Mouse (Mus musculus) thymus, adult 2 months (tissue): ENCODE measurements around the gene Ankrd26. TPM values are rescaled to one million over a fixed set of nuclear protein-coding genes. Genes with fewer than 3 reads are reported as not detected.
A peak's percentile ranks its signal among the peaks of the same experiment; 100 is the strongest.

ENCODE experiments used
- DNase-seq: peaks from one replicate; pipeline ENCODE4 v3.0.0; 2021
- H3K27ac ChIP-seq: fragments of 200-500 bp; 2 replicates; pipeline ENCODE4 v1.5.1; 2012; ENCODE audit warnings: low read length, control low read depth; ENCODE audit not compliant: control insufficient read depth, insufficient read depth
- H3K27me3 ChIP-seq: fragments of 200-500 bp; 2 replicates; pipeline ENCODE4 v1.6.1; 2012; ENCODE audit warnings: mild to moderate bottlenecking, low read length, moderate library complexity, mixed read lengths; ENCODE audit not compliant: control insufficient read depth, insufficient read depth
- H3K36me3 ChIP-seq: fragments of 200-500 bp; 2 replicates; pipeline ENCODE4 v1.6.1; 2012; ENCODE audit warnings: mild to moderate bottlenecking, low read length, moderate library complexity; ENCODE audit not compliant: control insufficient read depth, insufficient read depth
- H3K4me1 ChIP-seq: fragments of 200-500 bp; replicated peaks from 2 replicates; pipeline ENCODE4 v1.6.1; 2012; ENCODE audit warnings: low read length; ENCODE audit not compliant: control insufficient read depth, insufficient read depth
- H3K4me3 ChIP-seq: fragments of 200-500 bp; 2 replicates; pipeline ENCODE4 v1.5.1; 2012; ENCODE audit warnings: mild to moderate bottlenecking, low read length, control low read depth, moderate library complexity; ENCODE audit not compliant: control insufficient read depth, insufficient read depth
- CTCF ChIP-seq: fragments of 200-500 bp; IDR thresholded peaks from 2 replicates; pipeline ENCODE4 v1.5.1; 2012; ENCODE audit warnings: mild to moderate bottlenecking, control low read depth, low read length, moderate library complexity, borderline replicate concordance; ENCODE audit not compliant: control insufficient read depth, poor library complexity, insufficient read depth; ENCODE audit errors: extremely low read depth
- POLR2A ChIP-seq: fragments of 200-500 bp; IDR thresholded peaks from 2 replicates; pipeline ENCODE4 v1.6.1; 2012; ENCODE audit warnings: mild to moderate bottlenecking, low read length, control low read depth, moderate library complexity; ENCODE audit not compliant: control insufficient read depth, poor library complexity, insufficient read depth; ENCODE audit errors: extremely low read depth
- WGBS: fragments of 180-500 bp; shearing (Covaris S2); methylation state at CpG from one replicate; pipeline ENCODE4 v1.1.7; 2018; 5-methylcytosine and 5-hydroxymethylcytosine counted together
- polyA plus RNA-seq: library from polyadenylated mRNA; depleted of rRNA; stranded (reverse); fragments of >200 nt; gene quantifications from 2 replicates; pipeline ENCODE4 v1.2.3, GENCODE M21; 2012; rRNA removed

The Ankrd26 gene
- polyA plus RNA-seq, 1 experiment, result 2.8 TPM

DNA sequence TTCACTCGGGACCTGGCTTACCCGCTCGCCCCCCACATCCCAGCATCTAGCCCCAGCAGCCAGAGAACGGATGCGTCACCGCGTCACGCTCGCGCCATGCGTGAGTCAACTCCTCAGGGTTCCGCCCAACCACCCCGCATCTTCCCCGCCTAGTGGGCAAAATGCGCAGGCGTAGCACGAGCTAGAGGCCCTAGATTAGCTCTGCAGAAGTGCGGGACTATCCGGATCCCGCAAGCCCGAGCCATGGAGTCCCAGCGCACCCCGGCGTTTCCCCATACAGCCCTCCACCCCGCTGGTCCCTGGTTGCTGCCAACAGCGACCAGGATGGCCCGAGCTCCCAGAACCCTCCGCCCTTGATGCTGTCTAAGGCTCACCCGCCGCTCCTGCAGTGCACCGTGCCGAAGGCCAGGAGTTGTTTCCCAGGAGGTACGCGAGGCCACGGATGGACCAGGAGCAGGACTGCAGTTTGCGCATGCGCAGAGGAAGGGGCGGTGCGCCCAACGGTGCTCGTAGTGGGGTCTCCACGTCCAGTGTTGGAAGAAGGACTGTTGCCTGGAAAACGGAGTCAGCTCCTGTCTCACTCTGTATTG, 106.9 kb downstream of the Ankrd26 start, which contains the start of gene Zfp248:
Gene Zfp248, minus strand, starts transcription at position 487 of the 590 bp plus-strand sequence.
- DNase-seq, result peak; percentile 76
- Histone ChIP-seq H3K36me3 (no peaks in the 10 kb centered on the region), H3K4me3 (peak within 1 kb of the TSS; percentile 76), H3K27me3 (no peaks in the 10 kb centered on the region), H3K27ac (no peak within 1 kb of the TSS), H3K4me1 (peaks cover 3% of the 10 kb centered on the region)
- TF ChIP-seq POLR2A, result no peak
- peak; percentile 58; the same call in 1 of the 2 replicates for TF ChIP-seq CTCF
- WGBS, result under 1% methylated on average over 43 of the region's 43 CpGs

- Histone ChIP-seq H3K4me3 (peak overlapping the region; percentile 76; the same call in 1 of the 2 replicates), H3K27ac (no peak overlapping the region), H3K27me3 (no peaks in the 10 kb centered on the region), H3K36me3 (no peaks in the 10 kb centered on the region), H3K4me1 (peaks cover 3% of the 10 kb centered on the region)
- TF ChIP-seq POLR2A (no peak), CTCF (no peak)
- DNase-seq, result no peak
- WGBS, result 67% methylated on average over 8 of the region's 8 CpGs
Measured at GRCm38 (mm10) chr6:118454452-118454851, 107.6 kb downstream of the Ankrd26 start.

Other genes starting within 250 kb of the Ankrd26 start
- 7.0 and 7.7 TPM in 2 replicates for gene Bms1, start 142.8 kb downstream of the Ankrd26 start, polyA plus RNA-seq
- 0.86 and 1.1 TPM in 2 replicates for gene Zfp248, start 106.7 kb downstream of the Ankrd26 start, polyA plus RNA-seq
- 0.19 and 0.35 TPM in 2 replicates for gene Zfp9, start 82.9 kb downstream of the Ankrd26 start, polyA plus RNA-seq